Mouse (Mus musculus) forebrain, embryonic 16.5 days (tissue): ENCODE measurements around the gene Fry. TPM values are rescaled to one million over a fixed set of nuclear protein-coding genes. Genes with fewer than 3 reads are reported as not detected.

Source experiments
- ATAC-seq: fragments of 200-750 bp; cut with Nextera tagmentation; 2 replicates; pipeline ENCODE4 v1.8.0; 2017; ENCODE audit warnings: mild to moderate bottlenecking, moderate library complexity
- H3K27ac ChIP-seq: fragments of 300-500 bp; sonication (generic); 2 replicates; pipeline ENCODE4 v1.5.1; 2014; ENCODE audit warnings: low read length, control low read depth
- H3K27me3 ChIP-seq: fragments of 300-500 bp; sonication (generic); replicated peaks from 2 replicates; pipeline ENCODE4 v1.6.1; 2014; ENCODE audit warnings: low read length; ENCODE audit not compliant: control insufficient read depth, insufficient read depth
- H3K36me3 ChIP-seq: fragments of 300-500 bp; sonication (generic); 2 replicates; pipeline ENCODE4 v1.6.1; 2014; ENCODE audit not compliant: control insufficient read depth, insufficient read depth
- H3K4me1 ChIP-seq: fragments of 300-500 bp; sonication (generic); replicated peaks from 2 replicates; pipeline ENCODE4 v1.6.1; 2014; ENCODE audit warnings: low read length; ENCODE audit not compliant: control insufficient read depth, insufficient read depth
- H3K4me2 ChIP-seq: fragments of 300-500 bp; sonication (generic); 2 replicates; pipeline ENCODE4 v1.6.1; 2014; ENCODE audit warnings: mild to moderate bottlenecking, low read length, control low read depth
- H3K4me3 ChIP-seq: fragments of 300-500 bp; sonication (generic); replicated peaks from 2 replicates; pipeline ENCODE4 v1.5.1; 2014; ENCODE audit warnings: mild to moderate bottlenecking, low read length, control low read depth
- H3K9ac ChIP-seq: fragments of 300-500 bp; sonication (generic); replicated peaks from 2 replicates; pipeline ENCODE4 v1.6.1; 2014; ENCODE audit warnings: low read depth, low read length, control low read depth
- H3K9me3 ChIP-seq: fragments of 300-500 bp; sonication (generic); 2 replicates; pipeline ENCODE4 v1.6.1; 2016; ENCODE audit warnings: low read length; ENCODE audit not compliant: control insufficient read depth
- WGBS: fragments of 180-500 bp; shearing (Covaris S2); extraction: QIAGEN DNeasy Blood & Tissue Kit; methylation state at CpG from one replicate; pipeline ENCODE4 v1.1.7; 2014; 5-methylcytosine and 5-hydroxymethylcytosine counted together
- polyA plus RNA-seq: library from polyadenylated mRNA; unstranded; fragments of >200 nt; fragmentation: Nextera tagmentation; extraction: Ambion mirVana; gene quantifications from 2 replicates; pipeline ENCODE4 v1.2.1, GENCODE M21; 2015

Gene Fry
- polyA plus RNA-seq, 1 experiment from 2014 or later = 45.4 TPM

GRCm38 (mm10) chr5:150106358-150106757 lies 12.1 kb upstream of the Fry start:
- no peaks in the 10 kb centered on the region for H3K9me3 ChIP-seq
- no peaks in the 10 kb centered on the region for H3K4me1 ChIP-seq
- ATAC-seq = no peak
- no peaks in the 10 kb centered on the region for H3K36me3 ChIP-seq
- H3K4me3 ChIP-seq = no peak overlapping the region
- no peaks in the 10 kb centered on the region for H3K27me3 ChIP-seq
- no peak overlapping the region for H3K9ac ChIP-seq
- H3K27ac ChIP-seq = no peak overlapping the region
- WGBS = 89% methylated on average over 7 of the region's 7 CpGs
- H3K4me2 ChIP-seq = no peak overlapping the region

- Histone ChIP-seq H3K36me3 (no peaks in the 10 kb centered on the region), H3K4me2 (no peak overlapping the region), H3K27me3 (no peaks in the 10 kb centered on the region), H3K27ac (no peak overlapping the region), H3K9me3 (no peaks in the 10 kb centered on the region), H3K4me3 (no peak overlapping the region), H3K9ac (no peak overlapping the region), H3K4me1 (peaks cover 13% of the 10 kb centered on the region)
- 37% methylated on average over 8 of the region's 8 CpGs for WGBS
- no peak for ATAC-seq
Observed at GRCm38 (mm10) chr5:150111236-150111635, 7.2 kb upstream of the Fry start.

DNA sequence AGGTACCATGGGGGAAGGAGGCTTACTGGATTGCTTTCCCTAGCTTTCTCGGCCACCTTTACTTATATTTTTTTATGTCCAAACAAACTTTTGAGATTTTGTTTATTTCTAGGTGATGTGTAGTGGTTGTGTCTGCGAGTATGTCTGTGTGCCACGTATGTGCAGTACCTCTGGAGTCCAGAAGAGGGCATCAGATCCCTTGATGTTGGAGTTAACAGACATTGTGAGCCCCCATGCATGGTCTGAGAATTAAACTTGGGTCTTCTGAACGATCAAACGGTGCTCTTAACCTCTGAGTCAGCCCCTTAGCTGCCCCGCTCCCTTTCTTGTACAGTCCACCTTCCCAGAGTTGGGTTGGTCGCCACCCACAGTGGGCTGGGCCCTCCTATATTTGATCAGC lies 4.4 kb upstream of the Fry start:
- WGBS = 79% methylated on average over 7 of the region's 7 CpGs

GRCm38 (mm10) chr5:150114778-150115177 lies 3.7 kb upstream of the Fry start:
- H3K4me1 ChIP-seq = peaks cover 22% of the 10 kb centered on the region
- no peak overlapping the region for H3K4me3 ChIP-seq
- no peaks in the 10 kb centered on the region for H3K36me3 ChIP-seq
- H3K27me3 ChIP-seq = no peaks in the 10 kb centered on the region
- peak overlapping the region; percentile 64; the same call in 1 of the 2 replicates for H3K27ac ChIP-seq
- no peak for ATAC-seq
- H3K9ac ChIP-seq = no peak overlapping the region
- peaks cover 3% of the 10 kb centered on the region; the same call in 1 of the 2 replicates for H3K9me3 ChIP-seq
- WGBS = 80% methylated on average over 4 of the region's 4 CpGs
- H3K4me2 ChIP-seq = no peak overlapping the region

More for the DNA sequence above, 4.4 kb upstream of the Fry start:
- Histone ChIP-seq H3K36me3 (no peaks in the 10 kb centered on the region), H3K27me3 (no peaks in the 10 kb centered on the region), H3K9me3 (peaks cover 3% of the 10 kb centered on the region; the same call in 1 of the 2 replicates), H3K9ac (no peak overlapping the region), H3K4me2 (no peak overlapping the region), H3K4me3 (no peak overlapping the region), H3K4me1 (peaks cover 18% of the 10 kb centered on the region), H3K27ac (no peak overlapping the region)
- no peak for ATAC-seq

GRCm38 (mm10) chr5:150115271-150116092 lies 3.0 kb upstream of the Fry start:
- H3K36me3 ChIP-seq = no peaks in the 10 kb centered on the region
- H3K27ac ChIP-seq = peak overlapping the region; percentile 64
- no peaks in the 10 kb centered on the region for H3K27me3 ChIP-seq
- peaks cover 3% of the 10 kb centered on the region; the same call in 1 of the 2 replicates for H3K9me3 ChIP-seq
- no peak overlapping the region for H3K9ac ChIP-seq
- H3K4me1 ChIP-seq = peaks cover 22% of the 10 kb centered on the region
- 60% methylated on average over 16 of the region's 16 CpGs for WGBS
- no peak overlapping the region for H3K4me3 ChIP-seq
- H3K4me2 ChIP-seq = peak overlapping the region; percentile 19; the same call in 1 of the 2 replicates
- ATAC-seq = no peak

DNA sequence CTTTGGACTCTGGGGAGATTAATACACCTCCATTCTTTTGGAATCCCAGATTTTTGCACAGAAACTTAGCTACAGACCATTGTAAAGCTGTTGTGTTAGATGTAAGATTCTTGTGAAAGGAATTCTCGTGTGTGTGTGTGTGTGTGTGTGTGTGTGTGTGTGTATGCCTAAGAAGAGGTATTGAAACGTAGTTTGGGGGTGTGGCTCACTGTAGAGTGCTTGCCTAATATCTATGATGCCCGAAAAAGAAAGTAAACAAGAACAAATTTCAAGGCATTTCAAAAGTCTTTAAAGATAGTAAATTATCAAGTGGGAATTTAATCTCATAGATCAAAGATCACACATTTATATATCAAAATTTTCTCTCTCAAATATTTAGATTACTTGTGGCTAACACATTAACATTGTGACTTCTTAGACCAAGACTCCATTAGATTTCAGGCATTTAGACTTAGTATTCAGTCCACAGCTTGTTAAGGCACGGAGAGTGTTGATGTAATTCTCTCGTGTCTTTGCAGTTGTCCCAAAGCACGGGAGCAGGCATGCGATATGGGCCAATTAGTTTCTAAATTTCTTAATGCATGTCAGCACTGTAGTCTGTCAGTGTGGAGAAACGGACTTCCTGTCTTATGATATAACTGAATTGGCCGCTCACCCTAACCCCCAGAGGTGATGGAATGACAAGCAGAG lies 2.1 kb upstream of the Fry start:
- no peak overlapping the region for H3K9ac ChIP-seq
- H3K36me3 ChIP-seq = no peaks in the 10 kb centered on the region
- H3K4me2 ChIP-seq = no peak overlapping the region
- peaks cover 3% of the 10 kb centered on the region; the same call in 1 of the 2 replicates for H3K9me3 ChIP-seq
- 61% methylated on average over 9 of the region's 9 CpGs for WGBS
- H3K27me3 ChIP-seq = no peaks in the 10 kb centered on the region
- H3K4me3 ChIP-seq = no peak overlapping the region
- peaks cover 22% of the 10 kb centered on the region for H3K4me1 ChIP-seq
- H3K27ac ChIP-seq = no peak overlapping the region
- no peak for ATAC-seq

GRCm38 (mm10) chr5:150116906-150117216 lies 1.6 kb upstream of the Fry start:
- H3K9me3 ChIP-seq = peaks cover 3% of the 10 kb centered on the region; the same call in 1 of the 2 replicates
- no peak overlapping the region for H3K27ac ChIP-seq
- H3K27me3 ChIP-seq = no peaks in the 10 kb centered on the region
- ATAC-seq = no peak
- H3K9ac ChIP-seq = no peak overlapping the region
- peaks cover 22% of the 10 kb centered on the region for H3K4me1 ChIP-seq
- 81% methylated on average over 6 of the region's 6 CpGs for WGBS
- no peaks in the 10 kb centered on the region for H3K36me3 ChIP-seq
- H3K4me2 ChIP-seq = no peak overlapping the region
- no peak overlapping the region for H3K4me3 ChIP-seq

- Histone ChIP-seq H3K27ac (no peak overlapping the region), H3K9me3 (peaks cover 3% of the 10 kb centered on the region; the same call in 1 of the 2 replicates), H3K36me3 (no peaks in the 10 kb centered on the region), H3K27me3 (no peaks in the 10 kb centered on the region), H3K9ac (no peak overlapping the region), H3K4me3 (peak overlapping the region; percentile 71), H3K4me2 (peak overlapping the region; percentile 75), H3K4me1 (peaks cover 22% of the 10 kb centered on the region)
- no peak for ATAC-seq
- 20% methylated on average over 8 of the region's 8 CpGs for WGBS
Observed at GRCm38 (mm10) chr5:150118124-150118454, 356 bp upstream of the Fry start.

DNA sequence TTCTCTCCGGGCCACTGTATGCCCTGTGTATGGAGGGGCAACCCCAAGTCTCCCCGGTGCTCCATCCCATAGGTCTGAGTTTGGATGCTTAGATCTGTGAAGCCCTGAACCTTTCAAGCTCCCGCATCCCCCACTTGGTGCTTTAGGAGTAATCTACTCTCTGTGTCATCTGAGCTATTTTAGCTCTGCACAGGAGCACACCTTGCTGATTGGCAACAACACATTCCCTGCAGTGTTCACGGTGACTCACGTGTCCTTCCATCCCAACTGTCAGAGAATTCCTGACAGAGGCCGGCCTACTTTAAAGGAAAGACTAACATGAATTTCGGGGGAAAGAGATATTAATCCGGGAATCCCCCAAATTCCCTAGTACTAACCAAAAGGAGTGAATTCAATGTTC lies 2.2 kb downstream of the Fry start:
- no peak for ATAC-seq
- H3K9ac ChIP-seq = no peak overlapping the region
- no peak overlapping the region for H3K27ac ChIP-seq
- H3K4me3 ChIP-seq = no peak overlapping the region
- peaks cover 3% of the 10 kb centered on the region; the same call in 1 of the 2 replicates for H3K9me3 ChIP-seq
- 91% methylated on average over 8 of the region's 8 CpGs for WGBS
- H3K4me1 ChIP-seq = peaks cover 10% of the 10 kb centered on the region
- H3K36me3 ChIP-seq = no peaks in the 10 kb centered on the region
- no peaks in the 10 kb centered on the region for H3K27me3 ChIP-seq
- no peak overlapping the region for H3K4me2 ChIP-seq
